Mouse (Mus musculus) midbrain, embryonic 12.5 days (tissue): ENCODE measurements around the gene Macrod2. TPM values are rescaled to one million over a fixed set of nuclear protein-coding genes. Genes with fewer than 3 reads are reported as not detected.
A peak's percentile ranks its signal among the peaks of the same experiment; 100 is the strongest.

Experiments used
- ATAC-seq: fragments of 200-750 bp; cut with Nextera tagmentation; 2 replicates; pipeline ENCODE4 v1.8.0; 2017; ENCODE audit warnings: low read depth, moderate TSS enrichment, moderate library complexity; ENCODE audit not compliant: low FRiP score
- H3K27ac ChIP-seq: fragments of 300-500 bp; sonication (generic); replicated peaks from 2 replicates; pipeline ENCODE4 v1.5.1; 2016; ENCODE audit warnings: mild to moderate bottlenecking
- H3K27me3 ChIP-seq: fragments of 300-500 bp; sonication (generic); 2 replicates; pipeline ENCODE4 v1.6.1; 2016; ENCODE audit warnings: mild to moderate bottlenecking
- H3K36me3 ChIP-seq: fragments of 300-500 bp; sonication (generic); 2 replicates; pipeline ENCODE4 v1.6.1; 2016
- H3K4me1 ChIP-seq: fragments of 300-500 bp; sonication (generic); 2 replicates; pipeline ENCODE4 v1.6.1; 2016
- H3K4me2 ChIP-seq: fragments of 300-500 bp; sonication (generic); replicated peaks from 2 replicates; pipeline ENCODE4 v1.6.1; 2016; ENCODE audit warnings: mild to moderate bottlenecking, moderate library complexity
- H3K4me3 ChIP-seq: fragments of 300-500 bp; sonication (generic); 2 replicates; pipeline ENCODE4 v1.5.1; 2016; ENCODE audit warnings: mild to moderate bottlenecking
- H3K9ac ChIP-seq: fragments of 300-500 bp; sonication (generic); replicated peaks from 2 replicates; pipeline ENCODE4 v1.6.1; 2016; ENCODE audit warnings: mild to moderate bottlenecking, moderate library complexity
- H3K9me3 ChIP-seq: fragments of 300-500 bp; sonication (generic); 2 replicates; pipeline ENCODE4 v1.6.1; 2016; ENCODE audit warnings: mild to moderate bottlenecking
- WGBS: fragments of 180-500 bp; shearing (Covaris S2); methylation state at CpG from one replicate; pipeline ENCODE4 v1.1.7; 2016; 5-methylcytosine and 5-hydroxymethylcytosine counted together
- polyA plus RNA-seq: library from polyadenylated mRNA; unstranded; fragments of >200 nt; fragmentation: Nextera tagmentation; extraction: Ambion mirVana; gene quantifications from 2 replicates; pipeline ENCODE4 v1.2.1, GENCODE M21; 2016

Macrod2 gene
- polyA plus RNA-seq, 1 experiment from 2014 or later = 52.4 TPM

- no peak overlapping the region for H3K4me2 ChIP-seq
- ATAC-seq = no peak
- H3K9ac ChIP-seq = no peak overlapping the region
- H3K4me1 ChIP-seq = no peaks in the 10 kb centered on the region
- H3K9me3 ChIP-seq = no peaks in the 10 kb centered on the region
- no peak overlapping the region for H3K27ac ChIP-seq
- H3K27me3 ChIP-seq = no peaks in the 10 kb centered on the region
- H3K4me3 ChIP-seq = no peak overlapping the region
- WGBS = 90% methylated on average over 2 of the region's 2 CpGs
- H3K36me3 ChIP-seq = no peaks in the 10 kb centered on the region
These were observed 575.1 kb downstream of the Macrod2 start for GRCm38 (mm10) chr2:140970181-140970580.

GRCm38 (mm10) chr2:140971845-140972244 is 576.7 kb downstream of the Macrod2 start:
- WGBS = 82% methylated on average over 5 of the region's 5 CpGs
- ATAC-seq = no peak
- no peak overlapping the region for H3K4me2 ChIP-seq
- H3K27me3 ChIP-seq = no peaks in the 10 kb centered on the region
- H3K9ac ChIP-seq = no peak overlapping the region
- H3K4me1 ChIP-seq = no peaks in the 10 kb centered on the region
- H3K4me3 ChIP-seq = no peak overlapping the region
- no peaks in the 10 kb centered on the region for H3K36me3 ChIP-seq
- no peaks in the 10 kb centered on the region for H3K9me3 ChIP-seq
- H3K27ac ChIP-seq = no peak overlapping the region

- WGBS = 90% methylated on average over 3 of the region's 3 CpGs
- H3K27ac ChIP-seq = no peak overlapping the region
- no peak overlapping the region for H3K4me3 ChIP-seq
- H3K9ac ChIP-seq = no peak overlapping the region
- no peak overlapping the region for H3K4me2 ChIP-seq
- no peaks in the 10 kb centered on the region for H3K36me3 ChIP-seq
- H3K27me3 ChIP-seq = no peaks in the 10 kb centered on the region
- ATAC-seq = no peak
- no peaks in the 10 kb centered on the region for H3K4me1 ChIP-seq
- H3K9me3 ChIP-seq = no peaks in the 10 kb centered on the region
These were observed 590.7 kb downstream of the Macrod2 start for GRCm38 (mm10) chr2:140985670-140986372.

GRCm38 (mm10) chr2:141003846-141004245 is 608.7 kb downstream of the Macrod2 start:
- ATAC-seq = no peak
- Histone ChIP-seq H3K4me3 (no peak overlapping the region), H3K4me2 (no peak overlapping the region), H3K27me3 (no peaks in the 10 kb centered on the region), H3K27ac (no peak overlapping the region), H3K4me1 (no peaks in the 10 kb centered on the region), H3K9me3 (no peaks in the 10 kb centered on the region), H3K36me3 (no peaks in the 10 kb centered on the region), H3K9ac (no peak overlapping the region)
- 16% methylated on average over 5 of the region's 5 CpGs for WGBS

- no peak overlapping the region for H3K4me2 ChIP-seq
- no peak overlapping the region for H3K4me3 ChIP-seq
- H3K4me1 ChIP-seq = no peaks in the 10 kb centered on the region
- no peak overlapping the region for H3K9ac ChIP-seq
- no peak for ATAC-seq
- H3K27ac ChIP-seq = no peak overlapping the region
- no peaks in the 10 kb centered on the region for H3K36me3 ChIP-seq
- no peaks in the 10 kb centered on the region for H3K27me3 ChIP-seq
- no peaks in the 10 kb centered on the region for H3K9me3 ChIP-seq
- WGBS = 65% methylated on average over 3 of the region's 3 CpGs
These were observed 609.2 kb downstream of the Macrod2 start for GRCm38 (mm10) chr2:141004326-141004725.

- H3K4me2 ChIP-seq = no peak overlapping the region
- no peak overlapping the region for H3K27ac ChIP-seq
- no peak for ATAC-seq
- 79% methylated on average over 6 of the region's 6 CpGs for WGBS
- no peaks in the 10 kb centered on the region for H3K9me3 ChIP-seq
- no peaks in the 10 kb centered on the region for H3K27me3 ChIP-seq
- H3K36me3 ChIP-seq = no peaks in the 10 kb centered on the region
- H3K9ac ChIP-seq = no peak overlapping the region
- H3K4me1 ChIP-seq = no peaks in the 10 kb centered on the region
- no peak overlapping the region for H3K4me3 ChIP-seq
These were observed 610.5 kb downstream of the Macrod2 start for GRCm38 (mm10) chr2:141005616-141006015.

GRCm38 (mm10) chr2:141007725-141008124 is 612.6 kb downstream of the Macrod2 start:
- Histone ChIP-seq H3K36me3 (no peaks in the 10 kb centered on the region), H3K4me1 (no peaks in the 10 kb centered on the region), H3K9me3 (no peaks in the 10 kb centered on the region), H3K27ac (no peak overlapping the region), H3K27me3 (no peaks in the 10 kb centered on the region), H3K9ac (no peak overlapping the region), H3K4me3 (no peak overlapping the region), H3K4me2 (no peak overlapping the region)
- ATAC-seq = peak; percentile 60; the same call in 1 of the 2 replicates
- 55% methylated on average over 7 of the region's 7 CpGs for WGBS

GRCm38 (mm10) chr2:141008458-141008857 is 613.3 kb downstream of the Macrod2 start:
- ATAC-seq = no peak
- 78% methylated on average over 1 of the region's 1 CpGs for WGBS
- H3K9me3 ChIP-seq = no peaks in the 10 kb centered on the region
- H3K27ac ChIP-seq = no peak overlapping the region
- H3K9ac ChIP-seq = no peak overlapping the region
- no peak overlapping the region for H3K4me2 ChIP-seq
- peaks cover 1% of the 10 kb centered on the region; the same call in 1 of the 2 replicates for H3K4me1 ChIP-seq
- H3K4me3 ChIP-seq = no peak overlapping the region
- H3K27me3 ChIP-seq = no peaks in the 10 kb centered on the region
- no peaks in the 10 kb centered on the region for H3K36me3 ChIP-seq

- H3K4me1 ChIP-seq = peaks cover 4% of the 10 kb centered on the region; the same call in 1 of the 2 replicates
- H3K27me3 ChIP-seq = no peaks in the 10 kb centered on the region
- H3K4me2 ChIP-seq = no peak overlapping the region
- H3K9me3 ChIP-seq = no peaks in the 10 kb centered on the region
- H3K27ac ChIP-seq = no peak overlapping the region
- H3K36me3 ChIP-seq = no peaks in the 10 kb centered on the region
- WGBS = 54% methylated on average over 8 of the region's 8 CpGs
- ATAC-seq = no peak
- H3K9ac ChIP-seq = no peak overlapping the region
- H3K4me3 ChIP-seq = no peak overlapping the region
These were observed 618.5 kb downstream of the Macrod2 start for GRCm38 (mm10) chr2:141013443-141014165.

GRCm38 (mm10) chr2:141022971-141023370 is 627.9 kb downstream of the Macrod2 start:
- Histone ChIP-seq H3K27me3 (no peaks in the 10 kb centered on the region), H3K9me3 (no peaks in the 10 kb centered on the region), H3K36me3 (no peaks in the 10 kb centered on the region), H3K27ac (no peak overlapping the region), H3K4me1 (peaks cover 18% of the 10 kb centered on the region), H3K9ac (no peak overlapping the region), H3K4me3 (no peak overlapping the region), H3K4me2 (no peak overlapping the region)
- 70% methylated on average over 4 of the region's 4 CpGs for WGBS
- ATAC-seq = no peak

- WGBS = 61% methylated on average over 7 of the region's 7 CpGs
- H3K27ac ChIP-seq = no peak overlapping the region; the same call in 1 of the 2 replicates
These were observed 628.8 kb downstream of the Macrod2 start for GRCm38 (mm10) chr2:141023916-141024315.

GRCm38 (mm10) chr2:141024316-141025043 is 629.4 kb downstream of the Macrod2 start:
- peak; percentile 77 for ATAC-seq
- Histone ChIP-seq H3K27ac (no peak overlapping the region), H3K4me2 (no peak overlapping the region), H3K36me3 (no peaks in the 10 kb centered on the region), H3K9me3 (no peaks in the 10 kb centered on the region), H3K9ac (no peak overlapping the region), H3K27me3 (no peaks in the 10 kb centered on the region), H3K4me3 (no peak overlapping the region), H3K4me1 (peaks cover 18% of the 10 kb centered on the region)
- WGBS = 53% methylated on average over 6 of the region's 6 CpGs

More at GRCm38 (mm10) chr2:141023916-141024315, 628.8 kb downstream of the Macrod2 start:
- no peak for ATAC-seq
- Histone ChIP-seq H3K4me2 (no peak overlapping the region), H3K9ac (no peak overlapping the region), H3K9me3 (no peaks in the 10 kb centered on the region), H3K4me3 (no peak overlapping the region), H3K4me1 (peaks cover 18% of the 10 kb centered on the region), H3K27me3 (no peaks in the 10 kb centered on the region), H3K36me3 (no peaks in the 10 kb centered on the region)
